Comparison of ENCODE assay signal across 12 mouse cellular contexts in genomic region chr15:85700716-85701115, GRCm38 (mm10). TPM values are rescaled to one million over a fixed set of nuclear protein-coding genes. Genes with fewer than 3 reads are reported as not detected.
A peak's percentile ranks its signal among the peaks of the same experiment; 100 is the strongest.
DNase-seq lines count a peak whose midpoint lies in the region; ATAC-seq and TF ChIP-seq lines count a peak whose summit lies in the region.
"Had no signal": no experiment of that assay in that cellular context is flagged by ENCODE, and none has a peak within 500 bp of the region (broad histone marks: within the 10 kb centered on the region; RNA-seq: fewer than 3 reads in every experiment).

No protein-coding gene starts in this region.

- H3K4me1 ChIP-seq in forebrain, embryonic 15.5 days, result peaks cover 48% of the 10 kb centered on the region
- 0 out of 2 replicates have a peak, but pooled peaks cover 3% of the 10 kb centered on the region for H3K4me1 ChIP-seq in forebrain, embryonic 12.5 days
- peaks cover 50% of the 10 kb centered on the region for H3K4me1 ChIP-seq in kidney, embryonic 15.5 days
- peaks cover 71% of the 10 kb centered on the region for H3K4me1 ChIP-seq in cerebellum, adult 2 months (ENCODE audit: control insufficient read depth, insufficient read depth, low read length)
- no peaks in the 10 kb centered on the region for H3K4me1 ChIP-seq in forebrain, postnatal 0 days (ENCODE audit: insufficient read depth)

- no peak for TF ChIP-seq POLR2A in cerebellum, adult 2 months (IDR thresholded peaks at IDR 0.05; ENCODE audit: borderline replicate concordance, insufficient read depth, low read length)

- peak; percentile 26 for DNase-seq in kidney, postnatal 14 days
- DNase-seq in cerebellum, adult 2 months, result peak; percentile 31 to 43
- DNase-seq in forebrain, postnatal 0 days, result peak; percentile 8
- DNase-seq in ovary, postnatal 10 days (ENCODE audit: low spot score), result no peak
- DNase-seq in left cerebral cortex, postnatal 4 days, result no peak
- DNase-seq: embryo, embryonic 11 days; gastrocnemius, postnatal 10 days; layer of hippocampus, adult 9-11 months; lung, adult 2 months had no signal

- peak overlapping the region; percentile 66 for H3K27ac ChIP-seq in forebrain, embryonic 15.5 days (replicated peaks)
- no peak overlapping the region for H3K27ac ChIP-seq in forebrain, embryonic 12.5 days
- no peak overlapping the region for H3K27ac ChIP-seq in kidney, embryonic 15.5 days
- H3K27ac ChIP-seq in cerebellum, adult 2 months (ENCODE audit: insufficient read depth, low read length), result peak overlapping the region; percentile 90
- peak overlapping the region; percentile 64 for H3K27ac ChIP-seq in forebrain, postnatal 0 days (ENCODE audit: low read depth, low read length)

- ATAC-seq in forebrain, embryonic 15.5 days (replicated peaks), result no peak
- ATAC-seq in forebrain, embryonic 12.5 days (ENCODE audit: low FRiP score), result no peak
- ATAC-seq in kidney, embryonic 15.5 days (replicated peaks; ENCODE audit: low FRiP score), result no peak
- no peak for ATAC-seq in forebrain, postnatal 0 days

- no peaks in the 10 kb centered on the region for H3K27me3 ChIP-seq in forebrain, embryonic 15.5 days
- H3K27me3 ChIP-seq in forebrain, embryonic 12.5 days, result peaks cover 2% of the 10 kb centered on the region; the same call in 1 of the 2 replicates
- no peaks in the 10 kb centered on the region for H3K27me3 ChIP-seq in kidney, embryonic 15.5 days
- H3K27me3 ChIP-seq in cerebellum, adult 2 months (ENCODE audit: control insufficient read depth, insufficient read depth, low read length), result no peaks in the 10 kb centered on the region
- H3K27me3 ChIP-seq in forebrain, postnatal 0 days (ENCODE audit: insufficient read depth, low read length), result no peaks in the 10 kb centered on the region

- H3K9ac ChIP-seq in forebrain, embryonic 15.5 days (replicated peaks), result no peak overlapping the region
- no peak overlapping the region for H3K9ac ChIP-seq in forebrain, embryonic 12.5 days
- no peak overlapping the region for H3K9ac ChIP-seq in kidney, embryonic 15.5 days
- H3K9ac ChIP-seq in forebrain, postnatal 0 days, result no peak overlapping the region

- intact Hi-C loops in left cerebral cortex, postnatal 4 days (cut with DNase I), result loop anchor here (10.0 kb wide), 1 partner anchor 436 kb away; no protein-coding TSS in a partner anchor

- TF ChIP-seq CTCF in cerebellum, adult 2 months (IDR thresholded peaks at IDR 0.05; ENCODE audit: borderline replicate concordance, insufficient read depth, low read depth, low read length), result no peak
- TF ChIP-seq CTCF in forebrain, postnatal 0 days (IDR thresholded peaks at IDR 0.05; ENCODE audit: low read depth), result no peak

- H3K4me3 ChIP-seq in forebrain, embryonic 15.5 days, result no peak overlapping the region
- no peak overlapping the region for H3K4me3 ChIP-seq in forebrain, embryonic 12.5 days (replicated peaks)
- H3K4me3 ChIP-seq in kidney, embryonic 15.5 days (replicated peaks), result no peak overlapping the region
- H3K4me3 ChIP-seq in cerebellum, adult 2 months (replicated peaks; ENCODE audit: insufficient read depth, low read depth, low read length), result no peak overlapping the region
- H3K4me3 ChIP-seq in forebrain, postnatal 0 days (ENCODE audit: low read depth, low read length), result no peak overlapping the region

- H3K36me3 ChIP-seq in forebrain, embryonic 15.5 days, result peaks cover 94% of the 10 kb centered on the region
- peaks cover 72% of the 10 kb centered on the region for H3K36me3 ChIP-seq in forebrain, embryonic 12.5 days (replicated peaks)
- peaks cover 97% of the 10 kb centered on the region for H3K36me3 ChIP-seq in kidney, embryonic 15.5 days
- H3K36me3 ChIP-seq in forebrain, postnatal 0 days (ENCODE audit: insufficient read depth), result peaks cover 89% of the 10 kb centered on the region

- no peaks in the 10 kb centered on the region for H3K9me3 ChIP-seq in forebrain, embryonic 15.5 days
- no peaks in the 10 kb centered on the region for H3K9me3 ChIP-seq in forebrain, embryonic 12.5 days
- no peaks in the 10 kb centered on the region for H3K9me3 ChIP-seq in kidney, embryonic 15.5 days (replicated peaks)
- H3K9me3 ChIP-seq in forebrain, postnatal 0 days (ENCODE audit: low read length), result no peaks in the 10 kb centered on the region

- no peak overlapping the region for H3K4me2 ChIP-seq in forebrain, embryonic 15.5 days (replicated peaks)
- no peak overlapping the region for H3K4me2 ChIP-seq in forebrain, embryonic 12.5 days
- no peak overlapping the region for H3K4me2 ChIP-seq in kidney, embryonic 15.5 days
- H3K4me2 ChIP-seq in forebrain, postnatal 0 days (ENCODE audit: low read depth), result no peak overlapping the region

- WGBS in forebrain, embryonic 15.5 days, result 81% methylated on average over 9 of the region's 9 CpGs
- WGBS in forebrain, embryonic 12.5 days, result 87% methylated on average over 9 of the region's 9 CpGs
- WGBS in kidney, embryonic 15.5 days, result 83% methylated on average over 9 of the region's 9 CpGs
- 30% methylated on average over 9 of the region's 9 CpGs for WGBS in cerebellum, adult 2 months
- 70% methylated on average over 9 of the region's 9 CpGs for WGBS in forebrain, postnatal 0 days

RNA-seq across cellular contexts. Expression of gene Ppara, which starts 34.1 kb away (rescaled TPM):
- 1.4 and 1.5 TPM in 2 replicates for polyA plus RNA-seq in forebrain, embryonic 15.5 days (2015; fragmentation: Nextera tagmentation; extraction: Ambion mirVana)
- polyA plus RNA-seq in forebrain, embryonic 12.5 days (2016; fragmentation: Nextera tagmentation; extraction: Ambion mirVana), result 0.53 and 0.74 TPM in 2 replicates
- polyA plus RNA-seq in kidney, embryonic 15.5 days (2015; fragmentation: Nextera tagmentation; extraction: Ambion mirVana), result 3.9 and 5.0 TPM in 2 replicates
- polyA plus RNA-seq in cerebellum, adult 2 months (2012; rRNA removed), result 1.1 and 1.5 TPM in 2 replicates
- total RNA-seq in forebrain, postnatal 0 days (2014; rRNA removed), result 0.92 and 1.7 TPM in 2 replicates
- polyA plus RNA-seq in forebrain, postnatal 0 days (2015; fragmentation: Nextera tagmentation; extraction: Ambion mirVana), result 1.9 and 2.0 TPM in 2 replicates
- 1 to 10 TPM; 1.0 to 1.8 TPM for total RNA-seq in left cerebral cortex, postnatal 4 days (2021)

Comparison
In these comparisons a context has a peak if more than half of its experiments do, and no peak if none do; other contexts are left out.
1. H3K27ac ChIP-seq: peak in forebrain, embryonic 15.5 days (single experiment), cerebellum, adult 2 months (single experiment) and forebrain, postnatal 0 days (single experiment); none in forebrain, embryonic 12.5 days (single experiment) and kidney, embryonic 15.5 days (single experiment).
2. DNase-seq: peak in kidney, postnatal 14 days (single experiment), cerebellum, adult 2 months (2 of 2) and forebrain, postnatal 0 days (single experiment); none in ovary, postnatal 10 days (single experiment) and left cerebral cortex, postnatal 4 days (single experiment).